Mouse (Mus musculus): ENCODE results near the gene Rab24.

Rab24 gene

DNA sequence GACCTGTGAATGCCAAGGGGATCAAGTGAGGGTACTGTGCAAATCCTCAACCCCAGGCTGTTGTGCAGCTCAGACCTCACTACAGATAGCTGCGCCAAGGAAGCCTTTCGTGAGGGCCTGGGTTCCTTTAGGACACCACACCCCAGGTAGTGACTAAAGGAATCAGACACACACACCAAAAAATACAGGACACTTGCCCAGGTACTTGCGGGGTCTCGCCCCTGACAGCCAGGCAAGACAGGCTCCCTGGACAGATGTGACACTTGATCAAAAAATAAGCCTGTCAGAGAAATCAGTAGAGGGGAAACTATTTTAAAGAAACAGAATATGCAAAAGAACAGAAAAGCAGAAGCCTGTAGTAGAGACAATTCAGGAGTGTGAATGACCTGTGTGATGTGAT is 6.9 kb upstream of the Rab24 start:
- no peak for DNase-seq (ENCODE audit: low spot score)

DNA sequence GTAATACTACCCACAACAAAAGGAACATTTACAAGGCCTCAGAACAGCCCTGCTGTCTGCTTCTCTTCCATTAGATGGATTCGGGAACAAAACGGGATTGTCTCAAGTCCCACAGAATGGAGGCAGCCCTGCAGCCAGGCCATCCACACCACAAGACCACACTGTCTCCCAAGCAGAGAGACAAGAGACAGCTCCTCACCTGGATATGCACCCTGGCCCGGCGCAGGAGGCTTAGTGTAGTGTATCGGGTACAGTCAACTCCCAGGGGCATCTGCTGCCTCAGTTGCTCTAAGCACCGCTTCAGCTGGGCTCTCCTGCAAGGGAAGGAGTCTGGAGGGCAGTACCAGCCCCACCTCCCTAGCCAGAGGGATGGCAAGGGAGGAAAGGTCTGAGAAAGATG is 6.4 kb upstream of the Rab24 start:
- DNase-seq (ENCODE audit: low spot score), result no peak

DNA sequence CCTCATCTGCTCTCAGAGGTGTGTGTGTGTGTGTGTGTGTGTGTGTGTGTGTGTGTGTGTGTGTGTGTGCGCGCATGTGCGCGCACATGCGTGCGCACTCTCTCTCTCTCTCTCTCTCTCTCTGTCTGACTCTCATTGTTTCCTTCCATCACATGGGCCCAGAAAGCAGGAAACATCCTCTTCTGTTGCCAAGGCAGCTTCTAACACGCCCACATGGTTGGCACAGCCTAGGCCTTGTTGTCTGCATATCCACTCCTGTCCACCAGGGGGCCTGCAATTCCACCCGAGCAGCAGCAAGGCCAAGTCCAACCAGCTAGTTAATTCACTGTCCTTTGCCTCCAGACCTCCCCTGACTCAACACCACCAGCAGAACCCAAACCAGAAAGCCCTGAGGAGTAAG is 5.9 kb upstream of the Rab24 start:
- DNase-seq (ENCODE audit: low spot score), result peak; percentile 96

DNA sequence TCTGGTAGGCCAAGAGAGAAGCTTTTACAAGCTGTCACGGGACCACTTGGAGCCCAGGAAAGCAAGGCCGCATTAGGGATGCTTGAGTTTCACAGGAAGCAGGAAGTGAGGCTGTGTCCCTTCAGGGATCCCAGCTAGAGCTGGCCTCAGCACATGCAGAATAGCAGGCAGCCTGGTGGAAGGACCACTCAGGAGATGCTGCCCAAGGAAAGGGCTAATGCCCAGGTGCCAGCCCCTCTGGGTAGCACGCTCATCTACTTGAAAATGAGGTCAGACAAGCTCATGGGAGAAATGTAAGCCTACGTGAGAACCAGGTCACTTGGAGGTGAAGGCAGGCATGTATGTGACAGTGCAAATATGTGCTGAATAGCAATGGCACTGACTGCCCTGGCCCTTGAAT is 5.4 kb upstream of the Rab24 start:
- no peak for DNase-seq (ENCODE audit: low spot score)

DNA sequence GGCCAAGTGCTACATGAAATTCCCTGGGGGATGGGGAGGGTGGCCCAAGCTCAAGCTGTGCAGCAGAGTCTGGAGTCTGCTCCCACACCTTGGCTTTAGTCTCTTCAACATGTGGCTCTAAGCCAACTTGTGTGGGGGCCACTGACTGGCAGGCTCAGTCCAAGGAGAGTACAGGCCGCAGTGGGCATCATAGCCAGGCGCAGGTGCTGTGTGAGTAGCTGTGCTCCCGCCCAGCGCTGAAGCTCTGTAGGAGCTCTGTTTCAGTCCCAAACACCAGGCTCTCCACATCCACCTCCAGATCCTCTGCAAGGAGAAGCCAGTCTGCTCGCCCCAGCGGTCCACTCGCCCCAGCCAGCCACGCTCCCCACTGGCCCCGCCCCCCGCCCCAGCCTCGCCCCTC is 3.9 kb upstream of the Rab24 start:
- no peak for DNase-seq (ENCODE audit: low spot score)

DNA sequence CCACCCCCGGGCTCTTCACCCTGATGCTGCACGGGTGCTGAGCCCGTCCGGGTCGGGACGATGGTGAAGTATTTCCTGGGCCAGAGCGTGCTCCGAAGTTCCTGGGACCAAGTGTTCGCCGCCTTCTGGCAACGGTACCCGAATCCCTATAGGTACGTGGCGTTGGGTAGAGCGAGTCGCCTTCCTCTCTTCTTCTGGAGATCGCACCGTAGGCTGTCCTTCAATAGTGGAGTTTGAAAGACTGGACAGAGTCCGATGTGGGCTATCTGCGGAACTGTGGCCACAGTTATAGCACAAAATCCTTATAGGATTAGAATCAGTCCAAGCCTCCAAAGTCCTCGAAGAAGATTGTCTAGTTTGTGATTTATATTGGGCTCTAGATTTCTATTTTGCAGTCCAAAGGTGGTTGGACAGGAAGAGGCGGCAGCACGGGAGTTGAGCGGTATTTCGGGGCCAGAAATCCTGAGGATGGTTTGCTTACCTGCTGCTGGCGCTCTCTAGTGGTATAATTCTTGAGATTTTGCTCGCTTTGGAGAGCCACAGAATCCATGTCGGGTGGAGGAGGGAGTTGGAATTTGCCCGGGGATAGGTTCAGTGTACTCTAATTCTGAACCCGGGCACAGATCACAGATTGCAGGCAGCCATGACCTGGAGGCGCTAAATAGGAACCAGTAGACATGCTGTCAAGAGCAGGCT is 532 bp upstream of the Rab24 start:
- no peak for DNase-seq (ENCODE audit: low spot score)

DNA sequence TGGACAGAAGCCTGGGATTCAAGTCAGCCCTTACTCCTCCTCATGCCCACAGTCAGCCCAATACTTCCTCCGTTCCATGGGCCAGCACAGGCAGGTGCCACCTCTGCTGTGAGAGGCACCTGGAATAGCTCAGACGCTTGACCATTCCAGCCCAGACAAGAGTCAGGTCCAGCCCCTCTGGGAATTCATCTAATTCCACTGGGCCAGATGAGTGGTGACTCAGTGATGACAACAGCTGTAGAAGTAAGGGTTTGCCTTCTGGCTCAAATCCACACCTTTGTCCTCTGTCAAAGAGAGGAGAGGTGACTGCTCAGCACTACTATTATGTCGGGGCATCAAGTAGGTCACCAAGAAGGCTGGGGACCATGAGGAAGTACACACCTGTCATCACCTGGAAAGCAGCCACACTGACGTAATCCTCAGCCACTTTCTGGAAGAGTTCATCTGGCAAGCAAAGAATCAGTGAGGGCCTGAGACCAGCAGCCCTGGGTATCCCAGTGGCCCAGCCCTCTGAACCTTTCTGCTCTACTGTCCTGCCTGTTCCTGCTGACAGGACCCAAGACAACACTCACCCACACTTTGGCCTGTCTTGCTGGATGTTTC is 1.7 kb downstream of the Rab24 start, which contains the start of gene Prelid1:
Prelid1 (plus strand) TSS at position 570 of the 603 bp plus-strand sequence.
- DNase-seq (ENCODE audit: low spot score), result no peak

DNA sequence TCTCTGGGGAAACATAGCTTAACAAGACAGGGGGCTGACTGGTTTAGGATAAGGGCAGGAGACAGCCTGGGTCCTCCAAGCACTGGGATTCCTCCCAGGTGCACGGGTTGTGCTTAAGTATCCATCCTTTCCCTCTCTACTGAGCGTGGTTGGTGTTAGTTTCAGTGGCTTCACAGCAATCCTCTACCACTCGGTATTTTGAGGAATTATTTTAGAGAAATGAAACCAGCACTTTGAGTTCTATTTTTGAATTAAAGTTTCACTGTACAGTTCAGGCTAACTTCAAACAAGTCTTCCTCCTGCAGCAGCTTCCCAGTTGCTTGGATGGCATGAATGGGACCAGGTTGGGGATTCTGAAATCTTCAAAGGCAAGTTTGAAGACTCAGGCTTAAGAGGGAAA is 3.4 kb downstream of the Rab24 start:
- no peak for DNase-seq (ENCODE audit: low spot score)

DNA sequence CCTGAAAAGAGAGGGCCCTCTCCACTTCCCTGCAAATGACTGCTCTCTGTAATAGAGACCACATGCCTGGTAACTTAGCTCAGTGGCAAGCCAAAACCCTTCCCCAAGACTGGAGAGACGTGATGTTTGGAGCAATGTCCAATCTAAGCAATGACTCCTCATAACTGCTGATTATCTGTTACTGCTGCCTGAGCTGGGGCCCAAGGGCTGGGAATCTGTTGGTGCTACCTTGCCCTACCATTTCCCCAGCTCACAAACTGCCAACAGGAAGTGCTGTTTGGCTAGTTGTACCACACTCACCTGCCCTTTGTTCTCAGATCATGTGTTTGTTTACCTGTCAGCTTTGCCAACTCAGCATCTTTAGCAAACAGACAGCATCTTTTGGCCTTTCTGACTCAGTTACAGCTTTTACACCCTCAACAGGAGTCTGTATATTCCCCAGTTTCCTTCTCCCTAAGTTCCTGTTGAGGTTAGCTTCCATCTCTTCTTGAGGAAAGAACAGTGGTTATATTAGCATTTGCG is 6.8 kb downstream of the Rab24 start:
- DNase-seq (ENCODE audit: low spot score), result no peak

DNA sequence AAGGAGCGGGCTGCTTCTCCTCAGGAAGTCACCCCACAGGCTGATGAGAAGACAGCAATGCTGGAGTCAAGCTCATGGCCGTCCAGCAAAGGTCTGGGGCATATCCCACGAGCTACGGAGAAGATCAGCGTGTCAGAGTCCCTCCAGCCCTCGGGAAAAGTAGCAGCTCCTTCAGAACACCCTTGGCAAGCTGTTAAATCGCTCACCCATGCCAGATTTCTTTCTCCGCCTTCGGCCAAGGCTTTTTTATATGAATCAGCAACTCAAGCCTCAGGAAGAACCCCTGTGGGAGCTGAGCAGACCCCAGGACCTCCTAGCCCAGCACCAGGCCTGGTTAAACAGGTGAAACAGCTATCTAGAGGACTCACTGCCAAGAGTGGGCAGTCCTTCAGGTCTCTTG is 8.7 kb downstream of the Rab24 start:
- DNase-seq (ENCODE audit: low spot score), result no peak

DNA sequence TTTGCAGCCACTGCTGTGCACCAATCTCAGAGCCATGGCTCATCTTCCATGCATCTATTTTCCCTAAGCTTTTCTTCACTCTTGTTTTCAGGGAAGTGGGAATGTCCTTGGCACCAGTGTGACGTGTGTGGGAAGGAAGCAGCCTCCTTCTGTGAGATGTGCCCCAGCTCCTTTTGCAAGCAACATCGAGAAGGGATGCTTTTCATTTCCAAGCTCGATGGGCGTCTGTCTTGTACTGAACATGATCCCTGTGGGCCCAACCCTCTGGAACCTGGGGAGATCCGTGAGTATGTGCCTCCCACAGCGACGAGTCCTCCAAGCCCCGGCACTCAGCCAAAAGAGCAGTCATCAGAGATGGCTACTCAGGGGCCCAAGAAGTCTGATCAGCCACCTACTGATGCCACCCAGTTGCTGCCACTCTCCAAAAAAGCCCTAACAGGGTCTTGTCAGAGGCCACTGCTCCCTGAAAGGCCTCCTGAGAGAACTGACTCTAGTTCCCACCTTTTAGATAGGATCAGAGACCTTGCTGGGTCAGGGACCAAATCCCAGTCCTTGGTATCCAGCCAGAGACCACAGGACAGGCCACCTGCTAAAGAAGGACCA is 9.6 kb downstream of the Rab24 start:
- no peak for DNase-seq (ENCODE audit: low spot score)

DNA sequence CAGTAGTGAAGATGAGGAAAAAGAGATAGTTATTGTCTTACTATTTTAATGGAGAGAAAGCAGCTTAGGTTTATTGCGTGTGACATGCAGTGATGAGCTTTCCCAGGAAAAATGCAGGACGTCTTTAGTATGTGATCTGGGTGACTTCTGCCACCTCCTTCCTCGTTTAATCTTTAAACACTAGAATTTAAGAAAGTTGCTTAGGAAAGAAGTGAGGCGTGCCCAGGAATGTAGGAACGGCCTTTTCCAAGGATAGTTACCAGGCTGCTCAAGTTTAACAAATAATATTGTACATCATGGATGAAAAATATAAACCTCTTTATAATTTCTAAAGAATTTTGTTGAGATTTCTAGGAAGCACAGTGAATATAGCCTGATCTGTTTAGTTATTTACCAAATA is 20.8 kb downstream of the Rab24 start:
- no peak for DNase-seq (ENCODE audit: low spot score)

DNA sequence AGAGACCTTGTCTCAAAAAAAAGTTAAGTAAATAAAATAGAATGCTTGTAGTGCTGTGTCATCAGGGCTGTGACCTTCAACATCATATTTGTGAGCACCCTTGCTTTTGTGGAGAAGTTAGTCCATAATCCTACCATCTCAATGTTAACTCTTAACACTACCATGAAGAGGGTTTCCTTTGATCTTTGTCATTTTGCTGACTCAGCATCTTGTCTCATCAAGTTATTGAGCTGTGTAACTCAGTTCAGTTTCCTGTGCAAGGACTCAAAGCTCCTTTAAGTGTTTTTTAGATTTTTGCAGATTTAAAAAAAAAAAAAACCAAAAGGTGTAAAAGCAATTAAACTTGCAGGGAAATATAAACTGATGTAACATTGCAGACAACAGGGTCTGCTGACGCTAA is 25.0 kb downstream of the Rab24 start:
- no peak for DNase-seq (ENCODE audit: low spot score)

DNA sequence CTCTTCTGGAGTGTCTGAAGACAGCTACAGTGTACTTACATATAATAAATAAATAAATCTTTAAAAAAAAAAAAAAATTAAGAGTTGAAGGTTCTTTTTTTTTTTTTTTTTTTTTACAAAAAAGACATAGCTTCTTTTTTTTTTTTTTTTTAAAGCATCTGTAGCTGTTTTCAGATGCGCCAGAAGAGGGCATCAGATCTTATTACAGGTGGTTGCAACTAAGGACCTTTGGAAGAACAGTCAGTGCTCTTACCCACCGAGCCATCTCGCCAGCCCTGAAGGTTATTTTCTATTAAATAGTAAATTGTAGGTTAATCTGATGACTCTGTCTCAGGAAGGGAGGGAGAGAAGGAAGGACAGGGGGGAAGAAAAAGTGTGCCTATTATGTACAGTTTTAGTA is 32.9 kb downstream of the Rab24 start:
- no peak for DNase-seq (ENCODE audit: low spot score)

DNA sequence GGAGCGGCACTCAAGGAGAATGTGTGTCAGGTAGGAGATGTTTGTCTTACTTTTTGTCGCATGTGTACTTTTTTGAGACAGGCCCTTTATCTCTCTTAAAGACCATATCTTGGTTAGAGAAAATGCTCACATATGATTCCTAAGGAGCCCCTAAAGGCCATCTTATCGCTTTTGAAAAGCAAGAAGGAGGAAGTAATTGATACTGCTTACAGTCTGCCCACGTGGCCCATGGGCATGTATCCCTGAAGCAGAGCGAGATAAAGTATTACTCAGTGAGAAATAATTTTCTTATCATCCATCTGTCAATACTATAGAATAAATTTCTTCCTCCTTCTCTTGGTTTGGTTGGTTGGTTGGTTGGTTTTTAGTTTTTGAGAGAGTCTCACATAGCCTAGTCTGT is 44.1 kb downstream of the Rab24 start:
- DNase-seq (ENCODE audit: low spot score), result no peak

DNA sequence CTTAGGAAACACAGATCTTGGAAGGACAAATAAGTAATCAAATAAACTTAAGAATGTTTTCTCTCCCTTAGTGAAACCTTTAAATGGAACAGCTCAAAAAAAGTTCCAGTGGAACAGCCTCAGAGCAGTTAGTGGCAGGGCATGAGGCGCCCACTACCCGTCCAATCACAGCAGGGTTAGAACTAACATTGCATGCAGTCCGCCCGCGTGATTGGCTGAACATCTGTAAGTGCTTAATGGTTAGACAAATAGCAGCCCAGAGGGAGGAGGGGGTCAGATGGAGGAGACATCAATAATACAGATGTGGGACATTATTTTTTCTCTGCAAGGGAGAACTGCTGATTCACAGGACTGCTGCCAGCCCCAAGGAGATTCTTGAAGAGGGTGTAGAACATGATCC is 44.5 kb downstream of the Rab24 start:
- no peak for DNase-seq (ENCODE audit: low spot score)
